Mouse (Mus musculus) testis, adult 2 months (tissue): ENCODE results near the gene Ankrd35.
"Not testable (repeated sequence)": the region's sequence is repeated elsewhere in the genome, so short reads cannot be mapped to it uniquely, and the experiment has no call there.

Experiments
- CTCF ChIP-seq: fragments of 200-500 bp; IDR thresholded peaks from 2 replicates; pipeline ENCODE4 v1.5.1; 2012; ENCODE audit warnings: low read depth, mild to moderate bottlenecking, inconsistent platforms, low read length, moderate library complexity; ENCODE audit not compliant: control insufficient read depth, insufficient read depth, insufficient replicate concordance
- POLR2A ChIP-seq: fragments of 200-500 bp; IDR thresholded peaks from 2 replicates; pipeline ENCODE4 v1.6.1; 2012; ENCODE audit warnings: low read depth, mild to moderate bottlenecking, inconsistent platforms, low read length, moderate library complexity; ENCODE audit not compliant: control insufficient read depth

DNA sequence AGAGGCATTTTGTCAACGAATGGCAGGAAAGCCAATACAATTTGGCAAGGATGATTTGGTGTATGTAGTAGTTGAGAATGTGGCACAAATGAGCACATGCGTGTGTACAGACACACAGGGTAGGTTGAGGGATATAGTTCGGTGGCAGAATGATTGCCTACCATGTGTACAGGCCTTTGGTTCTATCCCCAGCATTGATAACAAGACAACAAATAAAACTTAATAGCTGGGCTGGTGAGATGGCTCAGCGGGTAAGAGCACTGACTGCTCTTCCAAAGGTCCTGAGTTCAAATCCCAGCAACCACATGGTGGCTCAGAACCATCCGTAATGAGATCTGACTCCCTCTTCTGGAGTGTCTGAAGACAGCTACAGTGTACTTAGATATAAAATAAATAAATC, 16.1 kb downstream of the Ankrd35 start:
- TF ChIP-seq POLR2A, CTCF: not testable (repeated sequence)
